Mouse (Mus musculus): Measurements from ENCODE around the gene Atp8a2. TPM values are rescaled to one million over a fixed set of nuclear protein-coding genes. Genes with fewer than 3 reads are reported as not detected.
"Not testable (repeated sequence)": the region's sequence is repeated elsewhere in the genome, so short reads cannot be mapped to it uniquely, and the experiment has no call there.

Gene Atp8a2
- total RNA-seq, 2 experiments from 2014 or later: 63.0 to 71.3 TPM

GRCm38 (mm10) chr14:59942864-59943611, 253.9 kb downstream of the Atp8a2 start:
- peak; percentile 87 to 93 for DNase-seq (ENCODE audit: low spot score in 2 of 2)
- intact Hi-C loops (cut with DNase I): loop anchor here (1.0 to 5.0 kb wide), 2 partner anchors 316 to 330 kb away; partner anchors contain the start of gene Shisa2

DNA sequence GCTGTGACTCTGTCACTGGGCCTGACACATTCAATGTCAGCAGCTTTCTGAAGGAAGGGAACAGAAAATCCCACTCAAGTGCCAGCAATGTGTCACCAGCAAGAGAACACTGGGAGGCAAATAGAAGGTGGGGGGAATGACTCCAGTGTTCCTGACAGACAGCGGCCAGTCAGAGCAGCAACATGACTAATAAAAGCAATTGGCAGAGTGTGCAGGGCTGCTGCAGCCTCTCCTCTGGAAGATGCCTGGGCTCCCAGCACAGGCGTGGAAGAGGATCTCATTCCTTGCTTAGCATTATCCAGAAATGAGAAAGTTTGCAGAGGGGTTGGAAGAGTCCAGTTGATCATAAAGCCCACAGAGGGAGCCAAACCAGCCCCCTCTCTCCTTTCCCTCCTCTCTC, 254.8 kb downstream of the Atp8a2 start:
- intact Hi-C loops (cut with DNase I): loop anchor here (5.0 kb wide), 1 partner anchor 315 kb away; the partner anchor contains the start of gene Shisa2
- no peak for DNase-seq (ENCODE audit: low spot score in 2 of 2)

- DNase-seq (ENCODE audit: low spot score in 2 of 2): no peak
- intact Hi-C loops (cut with DNase I): no loop called here
Measured at GRCm38 (mm10) chr14:59932355-59932754, 264.6 kb downstream of the Atp8a2 start.

GRCm38 (mm10) chr14:59931412-59932058, 265.4 kb downstream of the Atp8a2 start:
- no peak for DNase-seq (ENCODE audit: low spot score in 2 of 2)
- intact Hi-C loops (cut with DNase I): no loop called here

- intact Hi-C loops (cut with DNase I): not testable (repeated sequence)
Measured at GRCm38 (mm10) chr14:59929190-59929589, 267.8 kb downstream of the Atp8a2 start.

DNA sequence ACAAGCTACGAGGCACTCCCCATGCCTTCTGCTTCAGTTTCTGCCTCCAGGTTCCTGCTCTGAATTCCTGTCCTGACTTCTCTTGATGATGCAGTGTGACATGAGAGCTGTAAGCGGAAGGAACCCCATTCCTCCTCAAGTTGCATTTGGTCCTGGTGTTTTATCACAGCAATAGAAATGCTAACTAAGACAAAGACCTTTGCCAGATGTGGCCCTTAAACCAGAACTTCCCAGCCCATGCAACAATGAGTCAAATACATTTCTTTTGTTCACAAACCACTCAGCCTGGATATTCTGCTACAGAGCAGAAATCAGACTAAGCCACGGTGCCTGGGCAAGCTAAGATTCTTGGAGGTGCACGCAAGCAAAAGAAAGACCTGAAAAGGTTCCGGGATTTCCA, 268.2 kb downstream of the Atp8a2 start:
- intact Hi-C loops (cut with DNase I): no loop called here

More at GRCm38 (mm10) chr14:59929190-59929589, 267.8 kb downstream of the Atp8a2 start:
- not testable (repeated sequence) for DNase-seq (ENCODE audit: low spot score in 2 of 2)

DNA sequence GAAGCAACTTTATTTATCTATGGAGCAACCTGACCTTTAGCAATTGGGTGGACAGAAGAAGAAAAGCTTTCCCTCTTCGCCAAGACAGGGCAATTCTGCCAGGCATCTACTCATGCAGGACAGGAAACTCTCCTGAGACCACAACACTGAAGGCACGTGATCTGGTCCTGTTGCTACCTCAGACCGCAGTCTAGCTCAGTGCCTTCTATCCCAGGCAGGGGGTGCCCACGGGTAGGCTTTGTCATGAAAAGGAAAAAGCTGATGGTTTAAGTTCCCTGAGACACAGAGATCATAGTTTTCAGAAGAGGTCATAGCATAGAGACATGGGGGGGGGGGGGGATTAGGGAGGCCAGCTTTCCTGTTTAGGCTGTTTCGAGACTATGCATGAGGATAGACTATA, 269.2 kb downstream of the Atp8a2 start:
- intact Hi-C loops (cut with DNase I): no loop called here
- no peak for DNase-seq (ENCODE audit: low spot score in 2 of 2)

More for the DNA sequence above, 268.2 kb downstream of the Atp8a2 start:
- DNase-seq (ENCODE audit: low spot score in 2 of 2): no peak

DNA sequence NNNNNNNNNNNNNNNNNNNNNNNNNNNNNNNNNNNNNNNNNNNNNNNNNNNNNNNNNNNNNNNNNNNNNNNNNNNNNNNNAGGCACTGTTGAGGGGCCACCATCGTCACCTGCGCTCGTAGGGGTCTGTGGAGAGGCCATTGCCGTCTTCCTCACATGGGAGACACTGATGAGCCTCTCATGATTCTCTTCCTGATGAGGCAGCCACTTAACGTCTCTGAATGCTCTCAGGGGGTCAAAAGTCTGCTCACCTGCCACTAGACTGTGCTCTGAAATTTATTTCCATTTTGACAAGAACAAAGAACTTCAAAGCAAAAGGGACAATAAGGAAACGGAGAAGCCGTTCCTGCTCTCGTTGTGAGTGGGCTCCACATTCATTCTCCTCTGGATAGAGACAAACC, 277.1 kb downstream of the Atp8a2 start:
- no peak for DNase-seq (ENCODE audit: low spot score in 2 of 2)
- intact Hi-C loops (cut with DNase I): no loop called here

DNA sequence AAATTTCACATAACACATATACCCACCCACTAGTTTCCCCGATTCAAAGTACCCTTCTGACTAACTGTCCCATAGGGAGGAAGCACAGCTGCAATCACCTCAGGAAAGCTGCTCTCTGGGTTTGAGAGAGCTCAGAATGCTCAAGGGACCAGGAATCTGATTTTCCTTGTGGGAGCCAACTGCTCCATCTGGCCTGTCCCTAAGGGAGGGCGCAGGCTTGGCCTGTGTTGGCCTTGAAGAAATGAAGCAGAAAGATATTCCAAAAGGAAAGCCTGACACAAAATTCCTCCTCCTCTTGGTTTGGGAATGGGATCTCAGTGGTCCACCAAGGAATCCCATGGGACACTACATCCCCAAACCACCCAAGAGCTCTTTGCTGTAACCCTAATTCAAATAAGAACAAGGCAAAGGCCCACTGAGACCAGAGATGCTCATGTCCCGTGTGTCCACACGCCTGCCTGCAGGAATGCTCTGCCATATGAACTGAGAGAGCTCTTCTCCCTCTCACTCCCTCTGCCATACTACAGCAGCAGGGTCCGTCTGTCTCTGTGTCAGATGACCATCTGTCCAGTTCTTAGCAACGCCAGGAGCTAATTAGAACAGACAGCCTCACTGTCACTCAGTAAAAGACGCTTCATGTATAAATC, 293.4 kb downstream of the Atp8a2 start:
- intact Hi-C loops (cut with DNase I): no loop called here
- no peak for DNase-seq (ENCODE audit: low spot score in 2 of 2)

- peak in 1 of 2 experiments; percentile 58 for DNase-seq (ENCODE audit: low spot score in 2 of 2)
Measured at GRCm38 (mm10) chr14:59893971-59894370, 303.0 kb downstream of the Atp8a2 start.

DNA sequence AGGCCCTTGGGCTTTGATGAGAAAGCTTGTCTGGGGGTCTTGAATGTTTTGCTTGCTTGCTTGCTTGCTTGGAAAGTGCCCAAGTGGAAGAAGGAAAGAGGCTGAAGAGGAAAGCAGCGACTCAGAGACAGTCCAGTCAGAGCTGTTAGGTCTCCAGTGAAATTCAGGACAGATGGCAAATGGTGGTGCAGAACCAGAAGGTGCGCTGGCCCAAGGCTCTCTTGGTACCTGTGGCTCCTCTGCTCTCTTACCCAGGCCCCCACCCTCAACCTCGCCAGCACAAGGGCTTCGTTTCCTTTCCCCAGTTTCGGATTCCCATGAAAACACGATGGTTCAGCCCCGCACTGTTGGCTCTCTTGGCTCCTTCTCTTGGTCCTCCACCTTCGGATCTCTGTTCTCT, 304.9 kb downstream of the Atp8a2 start:
- DNase-seq (ENCODE audit: low spot score in 2 of 2): no peak
- intact Hi-C loops (cut with DNase I): no loop called here

More at GRCm38 (mm10) chr14:59893971-59894370, 303.0 kb downstream of the Atp8a2 start:
- intact Hi-C loops (cut with DNase I): no loop called here

DNA sequence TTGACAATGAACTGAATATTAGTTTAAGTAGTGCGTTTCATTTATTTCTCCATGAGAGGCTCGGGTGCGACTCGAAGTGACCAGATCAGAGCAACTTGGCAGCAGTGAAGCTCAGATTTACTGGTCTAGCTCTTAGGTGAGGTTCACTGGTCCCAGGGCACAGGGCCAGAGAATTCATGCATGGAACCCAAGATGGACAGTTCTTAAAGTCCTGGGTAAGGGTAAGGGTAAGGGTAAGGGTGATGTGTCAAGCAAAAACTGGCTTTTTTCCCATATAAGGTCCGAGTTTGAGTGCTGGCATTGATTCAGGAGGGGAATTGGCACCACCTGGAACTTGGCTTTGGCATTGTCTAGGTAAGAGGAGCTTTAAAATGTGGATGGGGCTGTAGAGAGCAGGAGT, 305.5 kb downstream of the Atp8a2 start:
- DNase-seq (ENCODE audit: low spot score in 2 of 2): no peak
- intact Hi-C loops (cut with DNase I): no loop called here

DNA sequence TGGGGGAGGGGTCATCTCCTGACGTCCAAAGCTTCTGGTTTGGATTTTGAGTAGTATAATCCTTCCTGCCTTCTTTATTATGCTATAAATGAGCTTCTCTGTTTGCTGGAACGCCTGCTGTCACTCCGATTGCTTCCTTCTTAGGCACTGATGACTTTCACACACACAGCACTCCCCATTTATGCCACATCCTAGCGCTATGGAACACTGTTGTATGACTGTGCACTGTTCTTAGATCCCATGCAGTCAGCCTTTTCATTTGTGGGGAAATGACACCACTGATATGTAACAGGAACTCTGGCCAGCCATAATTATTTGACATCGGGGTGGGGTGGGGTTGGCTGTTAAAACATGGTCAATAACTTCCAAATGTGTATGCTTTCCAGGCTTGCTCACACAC, 306.2 kb downstream of the Atp8a2 start:
- intact Hi-C loops (cut with DNase I): no loop called here
- DNase-seq (ENCODE audit: low spot score in 2 of 2): no peak

DNA sequence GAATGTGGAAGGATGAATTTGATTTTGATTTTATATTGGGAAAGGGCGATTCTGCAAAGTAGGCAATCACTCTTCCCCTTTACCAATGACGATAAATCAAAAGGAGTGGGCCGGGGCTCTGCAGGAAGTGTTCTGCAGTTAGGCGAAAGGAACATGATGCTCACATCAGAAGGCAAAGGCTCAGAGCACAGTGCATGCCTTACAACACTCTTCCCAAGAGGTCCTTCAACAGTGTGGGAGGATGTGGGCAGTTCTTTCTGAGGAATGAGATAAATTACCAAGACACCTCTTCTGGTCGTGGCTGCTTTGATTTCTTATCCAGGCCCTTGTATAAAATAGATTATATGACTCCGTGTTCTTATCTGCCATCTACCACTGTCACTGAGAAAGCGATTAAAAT, 306.9 kb downstream of the Atp8a2 start:
- intact Hi-C loops (cut with DNase I): no loop called here
- DNase-seq (ENCODE audit: low spot score in 2 of 2): no peak

GRCm38 (mm10) chr14:59888446-59888845, 308.5 kb downstream of the Atp8a2 start:
- intact Hi-C loops (cut with DNase I): no loop called here
- DNase-seq (ENCODE audit: low spot score in 2 of 2): no peak

DNA sequence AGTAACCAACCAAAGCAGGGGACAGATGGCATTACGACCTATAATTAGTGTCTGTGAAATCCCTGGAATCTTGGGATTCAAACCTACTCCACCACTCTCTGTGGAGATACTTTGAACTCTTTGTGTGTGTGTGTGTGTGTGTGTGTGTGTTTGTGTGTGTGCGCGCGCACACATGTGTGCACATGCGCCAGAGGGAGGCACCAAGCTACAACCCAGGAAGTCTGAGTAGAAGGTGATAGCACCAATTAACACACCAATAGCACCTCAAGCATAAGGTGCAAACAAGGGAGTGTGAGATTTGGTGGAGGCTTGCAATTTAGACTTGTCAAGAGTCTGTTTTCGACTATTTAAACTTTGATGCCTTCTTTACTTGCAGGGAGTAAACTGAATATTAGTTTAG, 308.9 kb downstream of the Atp8a2 start:
- intact Hi-C loops (cut with DNase I): no loop called here
- DNase-seq (ENCODE audit: low spot score in 2 of 2): no peak

DNA sequence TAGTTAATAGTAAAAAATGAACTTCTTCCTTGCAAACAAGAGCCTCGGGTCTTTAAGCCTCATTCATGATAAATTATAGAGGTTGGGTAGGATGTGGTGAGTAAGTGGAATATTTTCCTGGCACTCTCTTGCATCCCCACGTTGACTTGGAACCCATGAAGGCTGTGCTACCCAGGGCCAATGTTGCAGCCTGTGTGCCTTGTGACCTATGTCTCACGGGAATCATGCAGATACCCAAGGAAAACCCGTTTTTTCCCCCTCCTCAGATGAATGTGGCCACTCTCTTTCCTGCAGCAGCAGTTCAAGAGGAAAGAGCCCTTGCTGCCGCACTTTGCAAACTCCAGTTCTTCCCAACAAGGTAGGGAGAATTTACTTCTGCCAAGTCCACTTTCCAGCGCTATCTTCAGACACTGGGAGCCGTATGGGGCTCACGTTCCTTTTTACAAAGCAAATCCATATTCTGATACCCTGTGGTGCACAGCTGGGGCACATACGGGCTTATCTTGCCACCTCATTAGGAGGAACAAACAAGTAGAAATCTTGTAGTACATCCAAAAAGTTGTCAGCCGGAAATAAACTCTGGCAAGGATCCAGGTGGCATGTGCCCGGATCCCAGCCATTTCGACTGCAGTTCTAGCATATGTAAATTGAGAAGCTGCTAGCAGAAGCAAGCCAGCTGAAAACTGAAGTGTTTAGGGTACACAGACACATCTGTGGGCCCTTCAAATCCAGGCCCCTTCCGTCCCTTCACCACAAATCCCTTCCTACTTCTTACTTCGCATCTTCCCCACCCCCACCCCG, 309.7 kb downstream of the Atp8a2 start:
- intact Hi-C loops (cut with DNase I): no loop called here
- DNase-seq (ENCODE audit: low spot score in 2 of 2): peak; percentile 45 to 58

DNA sequence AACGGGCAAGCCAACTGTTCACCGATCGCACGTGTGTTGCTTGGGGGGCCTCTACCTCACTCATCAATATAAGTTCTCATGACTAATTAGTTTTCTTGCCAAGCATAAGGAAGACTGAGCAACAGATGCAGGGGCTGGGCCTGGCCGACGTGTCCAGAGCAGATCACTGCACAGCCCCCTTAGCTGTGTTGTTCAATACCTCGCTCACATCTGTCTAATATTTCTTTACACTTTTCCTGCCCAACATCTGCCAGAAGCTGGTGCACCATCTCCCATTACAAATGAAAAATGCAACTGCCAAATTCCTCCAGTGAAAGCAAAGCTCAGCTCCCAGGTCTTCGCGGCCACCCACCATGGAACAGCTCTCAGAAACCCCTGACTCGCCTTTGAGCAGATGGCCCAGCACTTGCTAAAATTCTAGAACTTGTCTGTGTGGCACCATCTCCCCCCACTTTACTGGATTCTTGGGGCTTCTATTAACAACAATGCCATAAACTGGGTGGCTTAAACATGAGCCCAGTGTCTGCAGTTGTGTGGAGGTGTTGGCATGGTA, 313.4 kb downstream of the Atp8a2 start:
- no peak for DNase-seq (ENCODE audit: low spot score in 2 of 2)
- intact Hi-C loops (cut with DNase I): no loop called here

DNA sequence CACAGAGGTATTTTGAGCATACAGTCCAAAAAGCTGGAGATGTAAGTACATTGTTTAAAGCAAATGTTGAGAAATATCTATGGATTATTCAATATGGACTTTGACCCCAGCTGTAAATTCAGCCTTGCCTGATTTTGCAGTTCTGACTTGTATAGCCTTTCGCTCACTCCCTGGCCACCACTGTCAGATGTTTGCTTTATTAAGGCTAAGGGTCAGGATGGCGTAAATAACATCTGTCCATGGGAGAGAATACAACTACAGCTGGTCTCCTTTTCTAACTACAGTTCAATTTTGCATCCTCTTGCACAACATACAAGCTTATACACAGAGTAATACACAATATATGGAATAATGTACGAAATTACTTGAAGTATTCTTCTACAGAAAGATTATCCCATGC, 316.1 kb downstream of the Atp8a2 start:
- intact Hi-C loops (cut with DNase I): no loop called here
- DNase-seq (ENCODE audit: low spot score in 2 of 2): no peak
